Mouse (Mus musculus): ENCODE data around the gene Ptprcap.
"Not testable (repeated sequence)": the region's sequence is repeated elsewhere in the genome, so short reads cannot be mapped to it uniquely, and the experiment has no call there.

Gene Ptprcap

DNA sequence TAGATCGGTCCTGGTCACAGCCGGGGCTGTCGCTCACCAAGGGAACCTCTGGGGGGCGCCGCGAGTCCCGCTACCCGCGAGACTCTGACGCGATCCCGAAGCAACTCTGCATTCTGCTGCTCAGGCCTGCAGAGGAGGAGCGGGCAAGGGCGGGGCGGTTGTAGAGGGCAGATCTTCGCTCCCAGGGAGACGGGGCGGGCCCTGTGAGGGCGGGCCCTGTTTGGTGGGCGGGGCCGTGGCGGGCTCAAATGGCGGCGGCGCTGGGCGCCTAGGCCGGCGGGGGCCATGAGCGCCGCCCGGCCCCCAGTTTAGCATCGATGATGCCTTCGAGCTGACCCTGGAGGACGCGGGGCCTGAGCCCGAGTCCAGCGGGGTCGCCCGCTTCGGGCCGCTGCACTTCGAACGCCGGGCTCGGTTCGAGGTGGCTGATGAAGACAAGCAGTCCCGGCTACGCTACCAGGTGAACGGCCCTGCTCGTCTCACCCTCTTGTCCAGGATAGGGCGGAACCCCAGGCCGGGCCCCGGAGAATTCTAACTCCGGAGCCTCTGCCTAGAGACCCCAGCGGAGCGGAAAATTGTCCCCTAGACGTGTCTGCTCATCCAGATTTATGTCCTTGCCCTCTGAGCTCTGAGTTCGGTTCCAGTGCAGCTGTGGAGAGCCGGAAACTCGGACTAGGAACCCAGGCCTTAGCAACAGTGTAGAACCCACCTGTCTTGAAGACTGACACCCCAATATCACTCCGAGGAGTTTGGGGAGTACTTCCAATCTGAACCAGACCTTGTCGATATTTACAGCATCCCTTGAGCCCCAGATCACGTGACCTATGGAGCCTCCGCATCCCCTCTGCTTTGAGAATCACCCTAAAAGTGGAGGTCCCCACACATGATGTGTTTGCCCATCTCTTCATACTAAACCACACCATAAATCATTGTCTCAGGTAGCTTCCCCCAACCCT is 27.4 kb upstream of the Ptprcap start, which contains the start of gene Aip:
Gene Aip (minus strand): TSS at position 118 of the 956 bp plus-strand sequence.
- DNase-seq = peak; percentile 99

DNA sequence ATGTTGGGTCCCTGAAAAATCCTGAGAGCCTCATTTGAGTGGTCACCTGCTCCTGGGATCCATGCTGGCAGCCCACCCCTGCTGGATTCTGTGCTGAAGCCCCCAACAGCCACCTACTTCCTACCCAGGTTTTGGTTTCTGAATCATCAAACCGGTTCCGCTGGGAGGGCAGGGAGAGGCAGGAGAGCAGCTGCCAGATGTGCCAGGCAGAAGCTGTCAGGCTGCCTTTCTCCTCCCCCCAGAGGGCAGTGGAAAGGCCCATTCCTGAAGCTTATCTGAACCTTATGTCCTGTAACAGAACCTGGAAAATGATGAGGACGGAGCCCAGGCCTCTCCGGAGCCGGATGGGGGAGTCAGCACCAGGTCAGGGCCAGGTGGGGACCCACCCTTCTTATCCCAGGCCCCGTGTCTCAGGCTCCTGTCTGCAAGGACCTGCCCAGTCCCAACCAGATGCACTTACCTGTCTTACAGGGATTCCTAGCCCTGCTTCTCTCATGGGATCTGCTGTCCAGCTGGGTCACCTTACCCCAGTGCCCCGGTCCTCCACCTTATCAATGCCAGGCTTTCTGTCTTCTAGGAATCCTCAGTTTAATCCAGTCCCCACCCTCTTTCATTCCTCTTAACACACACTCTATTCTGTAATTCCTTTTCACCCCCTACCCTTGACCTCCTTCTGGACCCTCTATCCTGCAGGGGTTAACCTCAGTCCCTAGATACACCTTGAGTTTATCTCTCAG is 26.5 kb upstream of the Ptprcap start:
- DNase-seq = no peak

- DNase-seq = no peak
These were observed 23.9 kb upstream of the Ptprcap start for GRCm38 (mm10) chr19:4129462-4129861.

DNA sequence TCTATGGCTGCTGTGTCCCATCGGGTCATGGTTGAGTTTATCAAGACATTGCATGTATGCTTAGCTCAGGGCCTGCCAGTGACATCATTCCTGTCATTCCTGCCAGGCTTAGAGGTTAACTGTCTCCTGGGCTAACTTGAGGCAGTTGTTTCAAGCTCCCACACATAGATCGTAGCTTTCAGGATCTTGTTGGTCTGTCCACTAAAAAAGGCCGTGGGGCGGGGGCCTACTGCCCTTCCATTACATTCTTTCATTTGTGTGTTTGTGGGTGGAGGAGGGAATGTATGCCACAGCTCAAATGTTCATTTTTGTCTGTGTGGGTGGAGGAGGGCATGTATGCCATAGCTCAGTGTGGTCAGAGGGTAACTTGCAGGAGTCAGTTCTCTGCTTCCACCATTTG is 23.3 kb upstream of the Ptprcap start:
- no peak for DNase-seq

GRCm38 (mm10) chr19:4131075-4131474 is 22.3 kb upstream of the Ptprcap start:
- no peak for DNase-seq

- peak; percentile 12 for DNase-seq
These were observed 21.6 kb upstream of the Ptprcap start for GRCm38 (mm10) chr19:4131768-4132167.

- DNase-seq = no peak
These were observed 19.1 kb upstream of the Ptprcap start for GRCm38 (mm10) chr19:4134354-4134753.

GRCm38 (mm10) chr19:4135229-4135962 is 18.0 kb upstream of the Ptprcap start:
- DNase-seq = not testable (repeated sequence)

- DNase-seq = peak; percentile 30
These were observed 17.4 kb upstream of the Ptprcap start for GRCm38 (mm10) chr19:4135963-4136345.

GRCm38 (mm10) chr19:4136463-4136862 is 16.9 kb upstream of the Ptprcap start:
- no peak for DNase-seq

- DNase-seq = no peak
These were observed 15.5 kb upstream of the Ptprcap start for GRCm38 (mm10) chr19:4137913-4138312.

DNA sequence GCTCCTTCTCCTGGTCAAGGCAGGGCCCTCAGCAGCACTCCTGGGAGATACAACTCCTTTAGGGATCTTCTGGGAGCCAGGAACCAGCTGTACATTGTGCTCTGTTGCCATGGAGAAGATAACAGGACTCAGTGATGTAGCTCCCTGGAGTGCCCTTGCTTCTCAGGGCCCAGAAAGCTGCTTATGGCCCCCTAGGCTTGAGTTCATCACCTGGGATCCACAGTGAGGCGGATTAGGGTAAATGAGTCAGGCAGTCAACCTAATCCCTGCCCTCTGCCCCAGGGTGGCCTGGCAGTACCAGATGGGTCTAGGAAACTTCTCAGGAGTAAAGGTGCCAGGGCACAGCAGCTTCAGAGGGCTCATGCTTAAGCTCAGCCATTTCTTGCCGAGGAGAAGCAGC is 14.0 kb upstream of the Ptprcap start, which contains the start of gene Gpr152:
Gene Gpr152 (plus strand): TSS at position 342 of the 400 bp plus-strand sequence.
- DNase-seq = peak; percentile 71

DNA sequence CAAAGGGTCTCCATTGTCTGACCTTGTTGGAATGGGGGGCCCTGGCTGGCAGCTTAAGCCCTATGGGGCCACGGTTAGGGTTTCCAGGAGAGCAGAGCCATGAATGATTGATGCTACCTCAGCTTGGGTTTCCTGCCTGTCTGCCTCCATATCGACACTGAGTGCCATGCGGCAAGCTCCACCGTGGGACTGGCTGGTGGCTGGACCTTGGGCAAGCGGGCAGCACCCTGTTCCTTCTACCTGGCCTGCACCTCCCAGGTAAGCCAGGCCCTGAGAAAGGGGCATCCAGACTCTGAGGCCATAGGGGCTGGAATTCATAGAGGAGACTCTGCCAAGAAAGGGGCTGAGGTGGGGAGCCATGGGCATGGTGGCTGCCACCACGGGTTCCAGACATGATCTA is 13.3 kb upstream of the Ptprcap start:
- no peak for DNase-seq

DNA sequence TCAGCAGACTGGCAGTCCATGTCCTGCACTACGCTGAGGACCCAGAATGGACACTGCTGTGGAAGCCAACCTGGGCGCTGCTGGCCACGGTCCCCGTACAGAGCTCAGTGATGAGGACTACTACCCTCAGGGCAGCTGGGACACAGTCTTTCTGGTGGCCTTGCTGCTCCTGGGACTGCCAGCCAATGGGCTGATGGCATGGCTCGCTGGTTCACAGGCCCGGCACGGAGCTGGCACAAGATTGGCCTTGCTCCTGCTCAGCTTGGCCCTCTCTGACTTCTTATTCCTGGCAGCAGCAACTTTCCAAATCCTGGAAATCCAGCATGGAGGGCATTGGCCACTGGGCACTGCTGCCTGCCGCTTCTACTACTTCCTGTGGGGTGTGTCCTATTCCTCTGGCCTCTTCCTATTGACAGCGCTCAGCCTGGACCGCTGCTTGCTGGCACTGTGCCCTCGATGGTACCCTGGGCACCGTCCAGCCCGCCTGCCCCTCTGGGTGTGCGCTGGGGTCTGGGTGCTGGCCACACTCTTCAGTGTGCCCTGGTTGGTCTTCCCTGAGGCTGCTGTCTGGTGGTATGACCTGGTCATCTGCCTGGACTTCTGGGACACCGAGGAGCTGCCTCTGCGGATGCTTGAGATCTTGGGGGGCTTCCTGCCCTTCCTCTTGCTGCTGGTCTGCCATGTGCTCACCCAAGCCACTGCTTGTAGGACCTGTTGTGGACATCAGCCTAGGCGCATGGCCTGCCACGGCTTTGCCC is 10.8 kb upstream of the Ptprcap start:
- no peak for DNase-seq

GRCm38 (mm10) chr19:4143759-4144268 is 9.6 kb upstream of the Ptprcap start, which contains the start of gene Cabp4:
Cabp4 (minus strand) TSS chr19:4144033.
- no peak for DNase-seq

- no peak for DNase-seq
These were observed 8.6 kb upstream of the Ptprcap start for GRCm38 (mm10) chr19:4144550-4145498.

- DNase-seq = no peak
These were observed 7.5 kb upstream of the Ptprcap start for GRCm38 (mm10) chr19:4145936-4146335.

DNA sequence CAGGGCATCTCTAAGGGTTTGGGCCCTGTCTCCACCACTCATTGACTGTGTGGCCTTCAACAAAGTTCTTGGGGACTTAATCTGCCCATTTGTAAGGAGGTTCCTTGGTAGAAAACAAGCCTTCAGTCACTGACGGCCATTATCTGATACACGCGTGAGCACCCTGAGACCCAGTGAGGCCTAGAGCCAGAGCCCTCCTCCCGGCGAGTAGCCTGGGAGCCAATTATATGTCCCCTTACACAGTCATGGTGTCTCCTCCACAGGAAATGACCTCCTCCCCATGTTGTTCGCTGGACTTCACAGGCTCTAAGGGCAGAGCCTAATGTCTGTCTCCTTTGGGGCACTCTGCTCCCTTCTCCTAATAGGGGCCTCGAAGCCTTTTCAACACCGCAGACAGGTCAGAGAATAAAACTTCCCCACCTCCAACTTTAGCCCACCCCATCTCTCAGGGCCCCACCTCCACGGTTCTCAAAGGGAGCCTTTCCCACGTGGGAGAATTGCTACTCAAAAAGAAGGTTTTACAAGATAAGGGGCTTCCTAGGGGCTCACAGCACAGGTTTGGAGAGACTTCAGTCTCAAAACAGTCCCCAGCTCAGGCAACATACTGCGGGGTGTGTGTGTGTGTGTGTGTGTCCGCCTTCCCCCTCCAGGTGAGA is 6.9 kb upstream of the Ptprcap start:
- no peak for DNase-seq

- DNase-seq = no peak
These were observed 6.4 kb upstream of the Ptprcap start for GRCm38 (mm10) chr19:4147022-4147405.
